Mouse (Mus musculus) left cerebral cortex, adult 2 months (tissue): ENCODE measurements at regions not wholly inside any gene's neighbourhood (a gene's known extent, or its start where the extent isn't known, plus 50 kb on each side); places are given as distances from the start of the nearest gene placed in this dataset.

Source experiments
- DNase-seq, 2 experiments: peaks; one replicate each; pipeline ENCODE4 v3.0.0; 2021 to 2022; ENCODE audit warnings: low spot score in 2 of 2, mixed read lengths in 1 of 2; ENCODE audit errors: extremely low spot score in 1 of 2
- H3K27ac ChIP-seq: fragments of 200-600 bp; 2 replicates; pipeline ENCODE4 v1.8.1; 2022
- H3K4me3 ChIP-seq: fragments of 200-600 bp; 2 replicates; pipeline ENCODE4 v1.8.1; 2022
- CTCF ChIP-seq: fragments of 200-600 bp; IDR thresholded peaks from 2 replicates; pipeline ENCODE4 v1.8.1; 2022; ENCODE audit warnings: antibody characterized with exemption, mild to moderate bottlenecking, moderate library complexity
- intact Hi-C: fragments of 180-260 bp; cut with DNase I; formaldehyde crosslinking; loops from one replicate; pipeline ENCODE4 v1.15.1; 2025

GRCm38 (mm10) chr9:74528550-74528949, 333.2 kb upstream of the Onecut1 start:
- no peak overlapping the region for H3K27ac ChIP-seq
- no peak for DNase-seq
- no peak for TF ChIP-seq CTCF
- intact Hi-C loops, result no loop called here
- no peak overlapping the region for H3K4me3 ChIP-seq

GRCm38 (mm10) chr9:74530317-74530716, 331.4 kb upstream of the Onecut1 start:
- intact Hi-C loops, result loop anchor here (1.0 to 2.0 kb wide), 2 partner anchors 341 to 388 kb away; no protein-coding TSS in a partner anchor
- H3K4me3 ChIP-seq, result peak overlapping the region; percentile 11; the same call in 1 of the 2 replicates
- no peak overlapping the region for H3K27ac ChIP-seq
- peak; percentile 68 to 81 for DNase-seq
- TF ChIP-seq CTCF, result peak; percentile 98

GRCm38 (mm10) chr9:74530748-74531147, 331.0 kb upstream of the Onecut1 start:
- DNase-seq, result no peak
- no peak for TF ChIP-seq CTCF
- intact Hi-C loops, result loop anchor here (1.0 to 2.0 kb wide), 2 partner anchors 341 to 388 kb away; no protein-coding TSS in a partner anchor
- Histone ChIP-seq H3K4me3 (peak overlapping the region; percentile 11; the same call in 1 of the 2 replicates), H3K27ac (no peak overlapping the region)

DNA sequence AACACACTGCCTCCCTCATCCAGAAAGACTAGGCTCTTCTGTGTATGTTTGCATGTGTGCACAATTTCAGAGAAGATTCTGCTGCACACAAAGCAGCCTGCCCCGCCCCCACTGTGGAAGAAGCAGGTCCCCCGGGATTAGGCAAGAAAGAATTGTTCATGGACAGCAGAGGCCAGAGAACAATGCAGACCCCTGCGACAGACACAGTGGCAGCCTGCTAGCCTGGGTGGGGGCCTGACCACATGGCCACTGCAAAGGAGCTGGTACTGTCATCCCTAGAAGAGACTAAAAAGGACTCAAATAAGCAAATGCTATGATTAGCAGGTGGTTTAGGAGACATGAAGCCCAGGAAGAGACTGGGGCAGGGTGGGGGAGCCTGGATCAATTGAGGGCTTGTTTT, 329.7 kb upstream of the Onecut1 start:
- no peak for TF ChIP-seq CTCF
- DNase-seq, result no peak
- intact Hi-C loops, result loop anchor here (2.0 kb wide), 1 partner anchor 389 kb away; no protein-coding TSS in a partner anchor
- Histone ChIP-seq H3K4me3 (no peak overlapping the region), H3K27ac (no peak overlapping the region)

GRCm38 (mm10) chr9:74534976-74535375, 326.7 kb upstream of the Onecut1 start:
- no peak for DNase-seq
- TF ChIP-seq CTCF, result no peak
- intact Hi-C loops, result loop anchor here (2.0 kb wide), 1 partner anchor 28 kb away; no protein-coding TSS in a partner anchor

DNA sequence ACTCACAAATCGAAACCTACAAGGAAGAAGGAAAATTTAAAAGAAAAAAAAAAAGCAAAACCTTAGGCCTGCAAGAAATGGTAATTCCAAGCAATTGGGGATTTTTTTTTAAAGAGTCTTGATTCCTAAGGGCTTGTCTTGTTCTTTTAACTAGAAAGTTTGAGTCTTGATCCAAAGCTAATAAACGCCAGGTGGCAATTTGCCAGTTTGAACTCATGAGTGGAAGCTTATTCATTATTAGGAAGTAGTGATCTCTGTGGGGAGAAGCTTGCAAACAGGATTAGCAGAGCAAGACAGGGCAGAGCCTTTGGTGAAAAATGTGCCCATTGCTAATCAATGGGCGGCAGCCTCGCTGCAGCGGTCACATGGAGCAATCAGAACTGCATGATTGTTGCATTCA, 305.6 kb upstream of the Onecut1 start:
- DNase-seq, result no peak
- no peak for TF ChIP-seq CTCF
- intact Hi-C loops, result no loop called here
- H3K27ac ChIP-seq, result no peak overlapping the region
- no peak overlapping the region for H3K4me3 ChIP-seq

More at GRCm38 (mm10) chr9:74534976-74535375, 326.7 kb upstream of the Onecut1 start:
- Histone ChIP-seq H3K27ac (no peak overlapping the region), H3K4me3 (no peak overlapping the region)

GRCm38 (mm10) chr9:74592757-74593156, 269.0 kb upstream of the Onecut1 start:
- TF ChIP-seq CTCF, result no peak
- intact Hi-C loops, result no loop called here
- Histone ChIP-seq H3K4me3 (no peak overlapping the region), H3K27ac (no peak overlapping the region)
- DNase-seq, result no peak

DNA sequence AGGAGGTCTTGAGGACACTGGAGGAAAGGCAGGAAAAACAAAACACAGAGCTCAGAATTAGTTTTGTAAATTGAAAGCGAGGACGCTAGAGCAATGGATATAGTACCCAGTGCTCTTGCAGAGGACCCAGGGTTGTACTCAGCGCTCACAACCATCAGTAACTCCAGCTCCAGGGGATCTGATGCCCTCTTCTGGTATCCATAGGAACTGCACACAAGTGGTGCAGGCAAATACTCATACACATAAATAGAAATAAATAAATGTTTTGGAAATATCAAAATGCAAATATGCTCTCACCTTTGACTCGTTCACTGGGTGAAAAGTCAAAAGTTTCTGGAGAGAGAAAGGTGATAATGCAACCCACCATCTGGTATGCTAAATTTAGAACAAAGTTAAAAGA, 267.8 kb upstream of the Onecut1 start:
- intact Hi-C loops, result no loop called here
- no peak for DNase-seq
- no peak overlapping the region for H3K27ac ChIP-seq
- TF ChIP-seq CTCF, result peak; percentile 11
- no peak overlapping the region for H3K4me3 ChIP-seq

- H3K4me3 ChIP-seq, result no peak overlapping the region
- DNase-seq, result no peak
- H3K27ac ChIP-seq, result no peak overlapping the region
- intact Hi-C loops, result no loop called here
- TF ChIP-seq CTCF, result no peak
Measured at GRCm38 (mm10) chr9:74604415-74604814, 257.3 kb upstream of the Onecut1 start.

DNA sequence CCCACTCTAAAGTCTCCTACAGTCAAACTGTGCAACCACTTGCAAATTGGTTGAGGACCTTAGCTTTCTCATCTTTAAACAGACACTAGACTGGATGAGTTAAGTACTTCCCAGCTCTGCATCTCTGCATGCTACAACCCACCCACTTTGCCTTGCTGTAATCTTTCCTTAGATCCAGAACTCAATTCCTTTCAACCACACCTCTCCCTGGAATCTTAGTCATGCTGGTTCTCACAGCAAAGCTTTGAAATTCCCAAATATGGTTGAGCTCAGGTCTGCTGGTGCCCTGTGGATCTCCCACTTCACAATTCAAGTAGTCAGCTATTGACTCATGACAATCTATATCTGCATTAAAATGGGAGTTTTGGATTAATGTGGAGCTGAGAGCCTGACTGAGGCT, 239.8 kb upstream of the Onecut1 start:
- Histone ChIP-seq H3K4me3 (no peak overlapping the region), H3K27ac (no peak overlapping the region)
- no peak for TF ChIP-seq CTCF
- intact Hi-C loops, result no loop called here
- no peak for DNase-seq

DNA sequence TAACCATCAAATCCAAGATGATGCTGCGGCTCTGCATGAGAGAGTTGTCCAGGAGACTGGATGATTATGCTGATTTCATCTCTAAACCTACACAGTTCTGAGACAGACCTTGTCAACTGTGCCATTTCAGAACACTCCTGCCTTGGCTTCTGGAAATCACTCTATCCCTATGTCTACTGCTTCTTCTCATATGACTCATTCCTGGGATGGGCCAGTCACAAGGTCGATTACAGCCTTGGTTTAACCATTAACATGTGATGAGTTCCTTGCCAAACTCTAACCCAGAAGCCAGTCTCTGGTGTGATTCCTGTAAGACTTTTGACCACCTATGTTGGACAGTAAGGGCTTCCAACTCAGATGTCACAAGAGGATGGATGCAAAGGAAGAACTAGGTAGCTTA, 216.3 kb upstream of the Onecut1 start:
- Histone ChIP-seq H3K4me3 (no peak overlapping the region), H3K27ac (no peak overlapping the region)
- intact Hi-C loops, result no loop called here
- TF ChIP-seq CTCF, result no peak
- DNase-seq, result no peak

- intact Hi-C loops, result no loop called here
- no peak overlapping the region for H3K27ac ChIP-seq
- TF ChIP-seq CTCF, result no peak
- H3K4me3 ChIP-seq, result no peak overlapping the region
- no peak for DNase-seq
Measured at GRCm38 (mm10) chr9:74650036-74650435, 211.7 kb upstream of the Onecut1 start.

DNA sequence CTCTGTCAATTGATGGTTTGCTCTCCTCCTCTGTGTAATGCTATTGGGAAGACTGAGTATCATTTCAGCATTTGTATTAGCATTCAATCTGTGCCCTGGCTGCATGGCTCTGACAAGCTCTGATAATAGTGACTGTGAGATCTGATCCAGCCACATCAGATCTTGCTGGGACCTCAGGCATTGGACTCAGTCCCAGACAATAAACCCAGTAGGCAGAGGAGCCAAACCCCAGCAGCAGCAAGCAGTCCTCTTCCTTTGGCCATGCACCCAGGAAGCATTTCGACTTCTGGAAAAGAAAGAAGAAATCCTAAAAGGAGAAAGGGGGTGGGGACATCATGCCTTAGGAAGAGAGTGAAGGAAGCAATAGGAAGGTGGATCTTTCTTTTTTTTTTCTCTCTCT, 205.8 kb upstream of the Onecut1 start:
- Histone ChIP-seq H3K4me3 (no peak overlapping the region), H3K27ac (no peak overlapping the region)
- no peak for DNase-seq
- TF ChIP-seq CTCF, result no peak
- intact Hi-C loops, result no loop called here
